Comparison of ENCODE assay signal across 10 mouse cellular contexts in genomic region chrX:68585246-68585645, GRCm38 (mm10).
DNase-seq lines count a peak whose midpoint lies in the region; ATAC-seq and TF ChIP-seq lines count a peak whose summit lies in the region.
"Had no signal": no experiment of that assay in that cellular context is flagged by ENCODE, and none has a peak within 500 bp of the region (broad histone marks: within the 10 kb centered on the region; RNA-seq: fewer than 3 reads in every experiment).

No protein-coding gene starts in this region.

- DNase-seq in kidney, postnatal 10 days = peak; percentile 55
- DNase-seq in MEL (ENCODE audit: low read depth, low spot score) = peak; percentile 3
- DNase-seq in cerebellum, adult 18-20 months = peak; percentile 21 to 44
- DNase-seq in gastrocnemius, adult 2 months = peak; percentile 52
- peak; percentile 1 for DNase-seq in left cerebral cortex, adult 11 months (ENCODE audit: low spot score)
- no peak for DNase-seq in stomach, postnatal 0 days (ENCODE audit: low spot score)
- no peak for DNase-seq in spleen, postnatal 4 days (ENCODE audit: low spot score in 2 of 2)

- intact Hi-C loops in gastrocnemius, adult 2 months (cut with DNase I) = loop anchor here (10.0 kb wide), 1 partner anchor 270 kb away; no protein-coding TSS in a partner anchor

- H3K9ac ChIP-seq in kidney, embryonic 15.5 days = no peak overlapping the region
- H3K9ac ChIP-seq in MEL (ENCODE audit: control insufficient read depth, low read depth, low read length, poor library complexity, severe bottlenecking) = no peak overlapping the region
- H3K9ac ChIP-seq in stomach, postnatal 0 days (ENCODE audit: low read length) = no peak overlapping the region
- H3K9ac ChIP-seq: embryonic facial prominence, embryonic 15.5 days; lung, embryonic 15.5 days had no signal

- peak; percentile 13 for TF ChIP-seq RAD21 in MEL (IDR thresholded peaks at IDR 0.05; ENCODE audit: low read depth, low read length)

- H3K9me3 ChIP-seq in kidney, embryonic 15.5 days (replicated peaks) = no peaks in the 10 kb centered on the region
- H3K9me3 ChIP-seq in MEL (replicated peaks; ENCODE audit: insufficient read depth, low read length) = no peaks in the 10 kb centered on the region
- no peaks in the 10 kb centered on the region for H3K9me3 ChIP-seq in stomach, postnatal 0 days (ENCODE audit: control insufficient read depth, low read length)
- H3K9me3 ChIP-seq: embryonic facial prominence, embryonic 15.5 days; lung, embryonic 15.5 days had no signal

- peak in 2 of 3 experiments; percentile 11 to 29; a peak in 2 of 6 replicates for TF ChIP-seq CTCF in MEL (IDR thresholded peaks at IDR 0.05 in 2 of 3, conservative IDR thresholded peaks at IDR 0.05 in 1 of 3; ENCODE audit: control insufficient read depth in 1 of 3, insufficient read depth in 1 of 3, low read depth in 2 of 3, low read length in 3 of 3, poor library complexity in 1 of 3, severe bottlenecking in 1 of 3)
- TF ChIP-seq CTCF in gastrocnemius, adult 2 months (IDR thresholded peaks at IDR 0.05) = peak; percentile 73
- TF ChIP-seq CTCF in stomach, postnatal 0 days (IDR thresholded peaks at IDR 0.05; ENCODE audit: low read depth) = peak; percentile 72

- no peaks in the 10 kb centered on the region for H3K27me3 ChIP-seq in kidney, embryonic 15.5 days
- no peaks in the 10 kb centered on the region for H3K27me3 ChIP-seq in MEL (ENCODE audit: control insufficient read depth in 1 of 2, insufficient read depth in 2 of 2, low read length in 2 of 2)
- no peaks in the 10 kb centered on the region for H3K27me3 ChIP-seq in stomach, postnatal 0 days (ENCODE audit: control insufficient read depth, insufficient read depth, low read length)
- H3K27me3 ChIP-seq: embryonic facial prominence, embryonic 15.5 days; lung, embryonic 15.5 days had no signal

- no peak for TF ChIP-seq POLR2A in MEL (IDR thresholded peaks at IDR 0.05; ENCODE audit: control insufficient read depth in 1 of 2, insufficient read depth in 1 of 2, low read depth in 1 of 2, low read length in 2 of 2, poor library complexity in 1 of 2)

- no peak overlapping the region for H3K4me3 ChIP-seq in kidney, embryonic 15.5 days (replicated peaks)
- no peak overlapping the region for H3K4me3 ChIP-seq in MEL (ENCODE audit: control insufficient read depth in 1 of 2, insufficient read depth in 1 of 2, low read depth in 2 of 2, low read length in 2 of 2)
- peak overlapping the region; percentile 24; the same call in 1 of the 2 replicates for H3K4me3 ChIP-seq in gastrocnemius, adult 2 months
- H3K4me3 ChIP-seq in stomach, postnatal 0 days (ENCODE audit: low read depth, low read length) = no peak overlapping the region
- H3K4me3 ChIP-seq: embryonic facial prominence, embryonic 15.5 days; lung, embryonic 15.5 days had no signal

- no peaks in the 10 kb centered on the region for H3K79me2 ChIP-seq in MEL (ENCODE audit: control insufficient read depth, insufficient read depth, low read length, poor library complexity)

- H3K4me2 ChIP-seq in kidney, embryonic 15.5 days = no peak overlapping the region
- no peak overlapping the region for H3K4me2 ChIP-seq in stomach, postnatal 0 days (replicated peaks; ENCODE audit: low read depth)
- H3K4me2 ChIP-seq: embryonic facial prominence, embryonic 15.5 days; lung, embryonic 15.5 days had no signal

- H3K27ac ChIP-seq in kidney, embryonic 15.5 days = no peak overlapping the region
- no peak overlapping the region for H3K27ac ChIP-seq in MEL (ENCODE audit: control insufficient read depth, low read depth, low read length)
- no peak overlapping the region for H3K27ac ChIP-seq in gastrocnemius, adult 2 months
- no peak overlapping the region for H3K27ac ChIP-seq in stomach, postnatal 0 days (replicated peaks)
- H3K27ac ChIP-seq: embryonic facial prominence, embryonic 15.5 days; lung, embryonic 15.5 days had no signal

- TF ChIP-seq EP300 in MEL (IDR thresholded peaks at IDR 0.05; ENCODE audit: low read depth in 1 of 2, low read length in 2 of 2) = no peak
- TF ChIP-seq EP300 in stomach, postnatal 0 days (optimal IDR thresholded peaks at IDR 0.05) = no peak

- H3K4me1 ChIP-seq in kidney, embryonic 15.5 days = no peaks in the 10 kb centered on the region
- H3K4me1 ChIP-seq in MEL (ENCODE audit: control insufficient read depth in 1 of 2, insufficient read depth in 2 of 2, low read length in 2 of 2) = no peaks in the 10 kb centered on the region
- no peaks in the 10 kb centered on the region for H3K4me1 ChIP-seq in stomach, postnatal 0 days (replicated peaks; ENCODE audit: control insufficient read depth, insufficient read depth)
- H3K4me1 ChIP-seq: embryonic facial prominence, embryonic 15.5 days; lung, embryonic 15.5 days had no signal

- ATAC-seq in kidney, embryonic 15.5 days (replicated peaks; ENCODE audit: low FRiP score) = no peak
- no peak for ATAC-seq in stomach, postnatal 0 days (ENCODE audit: low FRiP score, low TSS enrichment)

- 23% methylated on average over 9 of the region's 9 CpGs for WGBS in kidney, embryonic 15.5 days
- WGBS in stomach, postnatal 0 days = 16% methylated on average over 9 of the region's 9 CpGs

- H3K36me3 ChIP-seq in kidney, embryonic 15.5 days = no peaks in the 10 kb centered on the region
- no peaks in the 10 kb centered on the region for H3K36me3 ChIP-seq in MEL (ENCODE audit: control insufficient read depth in 1 of 2, insufficient read depth in 2 of 2, low read length in 2 of 2)
- H3K36me3 ChIP-seq in stomach, postnatal 0 days (ENCODE audit: control insufficient read depth, insufficient read depth, low read length) = no peaks in the 10 kb centered on the region
- H3K36me3 ChIP-seq: embryonic facial prominence, embryonic 15.5 days; lung, embryonic 15.5 days had no signal

TF ChIP-seq in MEL, 35 proteins besides CTCF, POLR2A, EP300 and RAD21:
- TF ChIP-seq POLR2AphosphoS2 (IDR thresholded peaks at IDR 0.05; ENCODE audit: low read length) (no peak), ZNF384 (IDR thresholded peaks at IDR 0.05; ENCODE audit: low read depth, low read length) (no peak), NELFE (IDR thresholded peaks at IDR 0.05; ENCODE audit: low read depth, low read length) (no peak), MXI1 (IDR thresholded peaks at IDR 0.05; ENCODE audit: low read depth, low read length) (no peak), MYC (IDR thresholded peaks at IDR 0.05; ENCODE audit: low read depth, low read length) (no peak), SIN3A (IDR thresholded peaks at IDR 0.05; ENCODE audit: low read length) (no peak), KAT2A (conservative IDR thresholded peaks at IDR 0.05; ENCODE audit: low read depth, low read length) (no peak), MAX (IDR thresholded peaks at IDR 0.05; ENCODE audit: low read length) (no peak), CHD2 (IDR thresholded peaks at IDR 0.05; ENCODE audit: low read length) (no peak), TBP (IDR thresholded peaks at IDR 0.05; ENCODE audit: low read depth, low read length) (no peak), ELF1 (IDR thresholded peaks at IDR 0.05; ENCODE audit: low read depth, low read length) (no peak), SMC3 (IDR thresholded peaks at IDR 0.05; ENCODE audit: low read depth, low read length) (no peak), ZMIZ1 (IDR thresholded peaks at IDR 0.05; ENCODE audit: low read depth, low read length) (no peak), MYB (IDR thresholded peaks at IDR 0.05; ENCODE audit: low read depth, low read length) (no peak), JUND (IDR thresholded peaks at IDR 0.05; ENCODE audit: low read depth, low read length) (no peak), UBTF (IDR thresholded peaks at IDR 0.05; ENCODE audit: borderline replicate concordance, insufficient read depth, low read depth, low read length) (no peak)

Comparison
In these comparisons a context has a peak if more than half of its experiments do, and no peak if none do; other contexts are left out.
1. DNase-seq: peak in kidney, postnatal 10 days (single experiment), MEL (single experiment), cerebellum, adult 18-20 months (2 of 2), gastrocnemius, adult 2 months (single experiment) and left cerebral cortex, adult 11 months (single experiment); none in stomach, postnatal 0 days (single experiment) and spleen, postnatal 4 days (0 of 2).
2. CTCF ChIP-seq: peak in every context shown above with its lines; median percentile 73 in gastrocnemius, adult 2 months; 72 in stomach, postnatal 0 days; 20 in MEL.